Mouse (Mus musculus): ENCODE results near the gene Nsg1.

DNA sequence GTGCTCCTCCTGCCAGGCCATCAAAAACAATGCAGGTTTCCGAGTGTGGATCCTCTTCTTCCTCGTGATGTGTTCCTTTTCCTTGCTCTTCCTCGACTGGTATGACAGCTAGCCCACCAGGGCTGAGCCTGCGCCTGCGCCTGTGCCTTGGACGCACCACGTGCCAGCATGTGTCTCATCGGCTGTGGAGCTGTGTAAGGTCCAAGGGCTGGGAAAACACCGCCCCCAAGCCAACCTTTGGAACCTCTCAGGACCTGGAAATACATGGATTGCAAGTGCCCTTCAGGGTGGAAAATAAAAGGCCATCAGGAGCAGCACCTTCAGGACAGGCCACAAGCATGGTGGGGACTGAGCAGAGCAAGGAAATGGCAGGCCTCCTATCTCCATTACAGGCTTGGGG is 23.5 kb downstream of the Nsg1 start:
- TF ChIP-seq POLR2A (IDR thresholded peaks at IDR 0.05; ENCODE audit: borderline replicate concordance, insufficient read depth, low read length) = no peak
- no peak for TF ChIP-seq CTCF (IDR thresholded peaks at IDR 0.05; ENCODE audit: borderline replicate concordance, insufficient read depth, low read depth, low read length)

Measured in cerebellum, adult 2 months (tissue).